Mouse (Mus musculus) midbrain, embryonic 16.5 days (tissue): ENCODE measurements around the gene Gm20518. TPM values are rescaled to one million over a fixed set of nuclear protein-coding genes. Genes with fewer than 3 reads are reported as not detected.
A peak's percentile ranks its signal among the peaks of the same experiment; 100 is the strongest.

Experiments
- ATAC-seq: fragments of 200-750 bp; cut with Nextera tagmentation; 2 replicates; pipeline ENCODE4 v1.8.0; 2017; ENCODE audit warnings: moderate TSS enrichment
- H3K27ac ChIP-seq: fragments of 300-500 bp; sonication (generic); 2 replicates; pipeline ENCODE4 v1.5.1; 2014; ENCODE audit warnings: mild to moderate bottlenecking, low read length, mixed read lengths
- H3K27me3 ChIP-seq: fragments of 300-500 bp; sonication (generic); 2 replicates; pipeline ENCODE4 v1.6.1; 2014; ENCODE audit warnings: low read depth, low read length, mixed read lengths; ENCODE audit not compliant: control insufficient read depth, insufficient read depth
- H3K36me3 ChIP-seq: fragments of 300-500 bp; sonication (generic); 2 replicates; pipeline ENCODE4 v1.6.1; 2014; ENCODE audit warnings: mild to moderate bottlenecking, low read length, moderate library complexity, mixed read lengths; ENCODE audit not compliant: control insufficient read depth, insufficient read depth
- H3K4me1 ChIP-seq: fragments of 300-500 bp; sonication (generic); 2 replicates; pipeline ENCODE4 v1.6.1; 2014; ENCODE audit warnings: mild to moderate bottlenecking, low read length, mixed read lengths; ENCODE audit not compliant: control insufficient read depth, insufficient read depth
- H3K4me2 ChIP-seq: fragments of 300-500 bp; sonication (generic); 2 replicates; pipeline ENCODE4 v1.6.1; 2014; ENCODE audit warnings: mild to moderate bottlenecking, low read length, mixed read lengths
- H3K4me3 ChIP-seq: fragments of 300-500 bp; sonication (generic); 2 replicates; pipeline ENCODE4 v1.5.1; 2014; ENCODE audit warnings: low read depth, mild to moderate bottlenecking, low read length, moderate library complexity, mixed read lengths
- H3K9ac ChIP-seq: fragments of 300-500 bp; sonication (generic); 2 replicates; pipeline ENCODE4 v1.6.1; 2014; ENCODE audit warnings: low read depth, low read length, mixed read lengths
- H3K9me3 ChIP-seq: fragments of 300-500 bp; sonication (generic); replicated peaks from 2 replicates; pipeline ENCODE4 v1.6.1; 2014; ENCODE audit warnings: mild to moderate bottlenecking, low read length, mixed read lengths; ENCODE audit not compliant: control insufficient read depth, poor library complexity, severe bottlenecking
- WGBS: fragments of 180-500 bp; shearing (Covaris S2); extraction: QIAGEN DNeasy Blood & Tissue Kit; methylation state at CpG from one replicate; pipeline ENCODE4 v1.1.7; 2014; 5-methylcytosine and 5-hydroxymethylcytosine counted together
- polyA plus RNA-seq: library from polyadenylated mRNA; unstranded; fragments of >200 nt; fragmentation: Nextera tagmentation; extraction: Ambion mirVana; gene quantifications from 2 replicates; pipeline ENCODE4 v1.2.1, GENCODE M21; 2015

Gm20518 gene
- polyA plus RNA-seq, 1 experiment from 2014 or later: 0.49 TPM

DNA sequence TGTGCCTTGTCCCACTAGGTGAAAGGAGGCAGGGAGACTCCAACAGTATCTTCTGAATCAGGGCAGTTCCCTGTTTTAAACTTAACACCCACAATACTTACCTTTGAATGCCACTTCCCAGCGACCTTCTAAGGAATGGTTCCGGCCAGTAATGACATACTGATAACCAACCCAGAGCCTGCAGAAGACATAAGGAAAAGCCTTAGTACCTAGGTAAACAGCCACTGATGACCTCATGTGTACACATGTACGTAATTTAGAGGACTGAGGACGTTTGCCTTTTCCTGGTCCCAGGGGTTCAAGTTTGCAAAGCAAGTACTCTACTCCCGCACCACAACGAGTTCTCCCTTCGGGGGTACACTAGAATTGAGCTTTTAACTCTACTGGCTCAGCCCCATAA lies 34.3 kb downstream of the Gm20518 start:
- 91% methylated on average over 7 of the region's 7 CpGs for WGBS
- ATAC-seq: no peak
- Histone ChIP-seq H3K9me3 (no peaks in the 10 kb centered on the region), H3K27ac (no peak overlapping the region), H3K27me3 (no peaks in the 10 kb centered on the region), H3K4me1 (0 out of 2 replicates have a peak, but pooled peaks cover 3% of the 10 kb centered on the region), H3K9ac (no peak overlapping the region), H3K36me3 (peaks cover 31% of the 10 kb centered on the region), H3K4me3 (no peak overlapping the region), H3K4me2 (no peak overlapping the region)

DNA sequence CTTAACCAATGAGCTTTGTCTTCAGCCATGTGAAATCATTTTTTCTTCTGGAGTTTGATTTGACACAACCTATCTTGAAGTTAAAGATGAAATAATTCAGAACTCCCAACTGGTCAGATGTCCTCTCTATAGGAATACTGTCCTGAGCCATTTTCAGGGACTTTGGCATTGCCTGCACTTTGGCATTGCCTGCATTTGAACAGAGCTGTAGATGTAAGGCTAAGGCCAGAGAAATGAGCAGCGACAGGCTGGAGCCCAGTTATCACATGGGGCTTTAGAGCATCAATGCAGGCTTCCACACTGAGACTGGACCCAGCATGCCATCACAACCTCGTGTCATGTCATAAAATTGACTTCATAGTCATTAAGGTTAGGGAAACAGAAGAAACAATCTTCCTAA lies 38.2 kb downstream of the Gm20518 start:
- no peak overlapping the region for H3K27ac ChIP-seq
- no peak for ATAC-seq
- H3K9ac ChIP-seq: no peak overlapping the region
- no peaks in the 10 kb centered on the region for H3K27me3 ChIP-seq
- H3K4me3 ChIP-seq: no peak overlapping the region
- 88% methylated on average over 2 of the region's 2 CpGs for WGBS
- no peaks in the 10 kb centered on the region for H3K9me3 ChIP-seq
- no peaks in the 10 kb centered on the region for H3K4me1 ChIP-seq
- peaks cover 33% of the 10 kb centered on the region for H3K36me3 ChIP-seq
- no peak overlapping the region for H3K4me2 ChIP-seq

DNA sequence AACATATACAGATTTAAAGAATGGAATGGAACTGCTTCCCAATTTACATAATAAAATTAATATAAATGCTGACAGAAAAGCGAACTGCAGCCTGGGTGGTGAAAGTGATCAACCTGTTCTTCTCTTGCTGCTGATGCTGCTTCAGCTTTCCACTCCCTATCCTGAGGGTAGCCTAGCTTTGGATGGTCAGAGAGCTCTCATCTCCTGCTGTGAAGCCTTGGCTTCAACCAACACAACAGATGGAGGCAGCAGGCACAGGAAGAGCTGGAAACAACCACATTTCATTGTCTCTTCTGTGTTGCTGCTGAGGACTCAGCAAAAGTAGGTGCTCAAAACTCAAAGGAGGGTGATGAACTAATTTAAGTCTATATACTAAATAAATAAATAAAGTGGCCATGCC lies 39.6 kb downstream of the Gm20518 start:
- Histone ChIP-seq H3K9ac (no peak overlapping the region), H3K4me1 (no peaks in the 10 kb centered on the region), H3K27me3 (no peaks in the 10 kb centered on the region), H3K27ac (no peak overlapping the region), H3K4me2 (no peak overlapping the region), H3K36me3 (peaks cover 31% of the 10 kb centered on the region), H3K9me3 (no peaks in the 10 kb centered on the region), H3K4me3 (no peak overlapping the region)
- WGBS: 98% methylated on average over 1 of the region's 1 CpGs
- ATAC-seq: no peak

DNA sequence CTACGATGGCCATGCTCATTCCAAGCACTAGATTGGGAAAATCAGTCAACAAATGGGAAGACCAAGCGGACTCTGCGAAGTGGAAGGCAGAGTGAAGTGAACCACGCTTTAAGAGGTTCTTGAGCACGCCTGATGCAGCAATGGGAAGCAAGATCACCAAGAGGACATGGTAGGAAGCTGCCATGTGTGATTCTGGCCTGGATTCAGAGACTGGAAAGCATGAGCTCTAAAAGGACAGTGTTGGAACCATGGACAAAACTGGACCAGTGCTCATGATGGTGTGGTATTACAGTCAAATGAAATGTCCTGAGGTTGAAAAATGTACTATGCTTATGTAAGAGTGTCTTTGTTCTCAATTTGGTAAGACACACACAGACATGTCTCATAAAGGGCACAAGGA lies 40.1 kb downstream of the Gm20518 start:
- Histone ChIP-seq H3K9ac (no peak overlapping the region), H3K27me3 (no peaks in the 10 kb centered on the region), H3K4me1 (no peaks in the 10 kb centered on the region), H3K4me2 (no peak overlapping the region), H3K27ac (no peak overlapping the region), H3K4me3 (no peak overlapping the region), H3K9me3 (no peaks in the 10 kb centered on the region), H3K36me3 (peaks cover 28% of the 10 kb centered on the region)
- 96% methylated on average over 5 of the region's 5 CpGs for WGBS
- no peak for ATAC-seq

DNA sequence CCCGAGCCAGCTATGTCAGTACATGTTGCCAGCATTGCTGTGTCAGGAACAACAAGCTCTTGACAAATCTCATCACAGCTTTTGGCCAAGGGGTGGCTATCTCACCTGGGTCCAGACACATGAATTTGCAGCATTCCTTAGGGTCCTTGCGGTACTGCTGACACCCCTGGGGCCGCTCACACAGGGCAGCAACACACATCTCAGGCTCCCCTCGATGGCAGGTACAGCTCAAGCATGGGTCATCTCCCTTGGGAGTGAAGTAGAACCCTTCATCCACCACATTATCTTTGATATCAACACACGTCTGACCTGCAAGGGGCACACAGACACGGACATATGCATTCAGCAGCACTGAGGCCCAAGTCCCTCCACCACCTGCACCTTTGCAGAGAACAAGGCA lies 42.0 kb downstream of the Gm20518 start:
- H3K36me3 ChIP-seq: peaks cover 36% of the 10 kb centered on the region
- H3K27me3 ChIP-seq: no peaks in the 10 kb centered on the region
- H3K4me3 ChIP-seq: no peak overlapping the region
- ATAC-seq: 0 out of 2 replicates have a peak, but pooled peaks have one; percentile 40
- no peak overlapping the region for H3K27ac ChIP-seq
- no peaks in the 10 kb centered on the region for H3K9me3 ChIP-seq
- H3K9ac ChIP-seq: no peak overlapping the region
- H3K4me1 ChIP-seq: no peaks in the 10 kb centered on the region
- WGBS: 89% methylated on average over 6 of the region's 6 CpGs
- no peak overlapping the region for H3K4me2 ChIP-seq

DNA sequence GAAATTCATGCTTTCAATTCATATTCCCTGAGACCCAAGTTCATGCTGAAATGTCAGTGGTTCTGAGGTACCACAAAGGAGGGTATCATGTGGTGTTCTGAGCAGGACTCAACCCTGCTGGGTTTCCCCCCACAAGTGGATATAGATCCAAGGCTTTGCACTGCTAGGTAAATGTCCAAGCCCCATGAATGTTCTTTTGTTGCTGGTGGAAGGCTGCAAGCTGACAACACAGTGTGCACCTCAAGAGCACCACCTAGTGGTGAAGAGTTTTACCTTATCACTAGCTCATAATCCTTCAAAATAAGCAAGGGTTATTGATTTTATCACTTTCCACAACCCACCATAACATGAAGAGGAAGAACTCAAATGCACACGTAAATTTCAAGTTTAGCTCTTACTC lies 42.5 kb downstream of the Gm20518 start:
- Histone ChIP-seq H3K27me3 (no peaks in the 10 kb centered on the region), H3K4me1 (no peaks in the 10 kb centered on the region), H3K9me3 (no peaks in the 10 kb centered on the region), H3K4me3 (no peak overlapping the region), H3K4me2 (no peak overlapping the region), H3K36me3 (peaks cover 34% of the 10 kb centered on the region), H3K9ac (0 out of 2 replicates have a peak overlapping the region, but pooled peaks have one; percentile 18), H3K27ac (peak overlapping the region; percentile 59)
- peak; percentile 68 for ATAC-seq
- WGBS: 23% methylated on average over 1 of the region's 1 CpGs

DNA sequence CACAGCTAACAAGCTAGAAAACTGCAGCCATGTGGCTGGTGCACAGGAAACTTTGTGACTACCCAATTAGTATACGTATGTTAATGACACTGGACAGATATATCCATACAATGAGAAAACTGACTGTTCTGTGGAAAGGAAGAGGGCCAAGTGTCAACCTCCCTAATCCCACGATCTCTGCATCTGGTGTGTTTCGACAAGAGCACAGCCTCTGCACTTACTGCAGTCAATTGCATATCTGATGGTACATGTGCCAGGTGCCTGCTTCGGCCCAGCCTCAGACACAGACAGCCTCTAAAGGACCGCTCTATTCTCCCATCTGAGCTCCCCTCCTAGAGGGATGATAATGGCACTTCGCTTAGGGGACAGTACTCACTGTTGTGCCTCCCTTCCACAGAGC lies 43.0 kb downstream of the Gm20518 start:
- Histone ChIP-seq H3K9me3 (no peaks in the 10 kb centered on the region), H3K27me3 (no peaks in the 10 kb centered on the region), H3K4me1 (no peaks in the 10 kb centered on the region), H3K36me3 (peaks cover 33% of the 10 kb centered on the region), H3K9ac (0 out of 2 replicates have a peak overlapping the region, but pooled peaks have one; percentile 18), H3K4me3 (no peak overlapping the region), H3K4me2 (no peak overlapping the region), H3K27ac (peak overlapping the region; percentile 59)
- peak; percentile 22; the same call in 1 of the 2 replicates for ATAC-seq
- 91% methylated on average over 6 of the region's 6 CpGs for WGBS

DNA sequence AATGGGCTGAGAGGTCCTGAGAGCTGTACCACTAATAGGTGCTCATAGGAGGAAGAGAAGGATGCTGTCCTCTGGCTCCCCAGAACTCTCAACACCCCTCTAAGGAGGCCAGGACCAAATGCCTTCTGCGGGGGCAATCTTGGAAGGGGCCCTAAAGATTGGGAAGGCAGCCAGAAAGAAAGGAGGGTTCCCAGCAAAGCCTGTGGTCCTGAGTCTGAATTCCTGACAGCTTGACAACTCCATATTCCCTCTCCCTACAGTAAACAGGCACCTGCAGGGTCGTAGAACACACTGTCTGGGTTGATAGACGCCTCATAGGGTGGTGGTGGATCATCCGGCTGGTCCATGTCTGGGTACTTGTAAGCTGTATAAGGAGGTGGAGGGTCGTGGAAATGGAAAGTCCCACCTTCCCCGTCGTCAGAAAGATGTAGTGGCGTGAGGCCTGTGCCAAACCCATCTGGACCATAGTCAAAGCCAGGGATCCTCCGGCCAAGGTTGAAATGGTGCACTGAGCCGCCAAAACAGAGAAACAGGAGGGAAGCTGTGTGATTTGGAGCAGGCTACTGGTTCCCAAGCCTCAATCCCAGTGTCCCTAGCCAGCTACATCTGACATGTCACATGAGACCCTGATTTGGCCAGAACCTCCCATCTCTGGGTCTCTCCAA lies 47.6 kb downstream of the Gm20518 start:
- ATAC-seq: no peak
- Histone ChIP-seq H3K4me1 (no peaks in the 10 kb centered on the region), H3K27me3 (no peaks in the 10 kb centered on the region), H3K36me3 (peaks cover 44% of the 10 kb centered on the region), H3K9me3 (no peaks in the 10 kb centered on the region), H3K9ac (no peak overlapping the region), H3K4me3 (no peak overlapping the region), H3K27ac (no peak overlapping the region), H3K4me2 (no peak overlapping the region)
- WGBS: 93% methylated on average over 10 of the region's 10 CpGs

DNA sequence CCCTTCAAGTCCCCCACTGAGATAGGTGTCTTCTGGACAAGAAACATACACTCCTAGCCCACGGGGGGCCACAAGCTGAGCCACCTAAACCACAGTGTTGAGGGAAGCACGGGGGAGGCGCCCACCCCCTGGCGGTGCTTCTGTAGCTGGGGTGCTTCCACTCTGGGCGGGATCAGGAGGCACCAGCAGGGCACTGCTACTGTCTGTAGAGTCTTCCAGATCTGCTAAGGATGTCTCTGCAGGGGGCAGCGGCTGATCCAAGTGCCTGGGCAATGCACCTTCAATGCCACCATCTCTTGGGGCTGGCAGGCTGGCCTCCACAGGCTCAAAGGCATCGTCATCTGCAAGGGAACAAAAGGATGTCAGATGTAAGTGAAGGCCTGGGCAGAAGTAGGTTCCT lies 49.0 kb downstream of the Gm20518 start:
- no peak overlapping the region for H3K4me3 ChIP-seq
- no peak overlapping the region for H3K27ac ChIP-seq
- H3K9me3 ChIP-seq: no peaks in the 10 kb centered on the region
- H3K4me1 ChIP-seq: no peaks in the 10 kb centered on the region
- 91% methylated on average over 7 of the region's 7 CpGs for whole genome bisulfite sequencing
- no peak overlapping the region for H3K9ac ChIP-seq
- no peak overlapping the region for H3K4me2 ChIP-seq
- H3K36me3 ChIP-seq: peaks cover 40% of the 10 kb centered on the region
- ATAC-seq: no peak
- no peaks in the 10 kb centered on the region for H3K27me3 ChIP-seq
